Mouse (Mus musculus) cortical plate, adult 2 months (tissue): ENCODE results near the gene Mrpl37.

Experiments used
- CTCF ChIP-seq: fragments of 200-500 bp; IDR thresholded peaks from 2 replicates; pipeline ENCODE4 v1.5.1; 2011; ENCODE audit warnings: mild to moderate bottlenecking, control low read depth, low read length; ENCODE audit not compliant: insufficient read depth; ENCODE audit errors: extremely low read depth
- POLR2A ChIP-seq: fragments of 200-500 bp; IDR thresholded peaks from 2 replicates; pipeline ENCODE4 v1.6.1; 2011; ENCODE audit warnings: mild to moderate bottlenecking, low read length, control low read depth; ENCODE audit not compliant: insufficient read depth; ENCODE audit errors: extremely low read depth

- TF ChIP-seq CTCF (no peak), POLR2A (no peak)
These were observed 29.4 kb upstream of the Mrpl37 start for GRCm38 (mm10) chr4:107096043-107096442.
